Mouse (Mus musculus) layer of hippocampus, adult 9-11 months (tissue): ENCODE results near the gene Tnfsf14.
A peak's percentile ranks its signal among the peaks of the same experiment; 100 is the strongest.

Source experiments
- DNase-seq: peaks from one replicate; pipeline ENCODE4 v3.0.0; 2022

The Tnfsf14 gene

DNA sequence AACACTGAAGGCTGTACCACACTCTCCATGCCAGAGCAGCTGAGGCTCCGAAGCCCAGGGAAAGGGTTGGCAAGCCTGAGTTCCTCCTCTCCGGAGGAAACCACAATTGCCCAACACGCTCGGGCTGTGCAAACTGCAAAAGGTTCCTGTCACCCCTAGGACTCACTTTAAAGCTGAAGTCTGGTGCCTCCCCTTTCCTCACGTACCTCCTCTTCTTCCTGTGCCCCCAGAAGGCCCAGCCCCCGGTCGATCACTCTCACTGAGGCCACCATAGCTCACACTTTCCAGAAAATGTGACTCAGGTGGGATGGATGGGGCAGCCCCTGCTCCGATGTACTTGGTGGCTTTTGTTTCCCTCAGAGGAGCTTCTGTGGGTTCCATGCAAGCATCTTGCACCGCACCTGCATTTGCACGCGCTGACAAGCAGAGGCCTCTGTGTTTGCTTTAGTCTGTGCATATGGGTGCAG lies at the start of gene Tnfsf14:
Tnfsf14 (minus strand) TSS at position 137 of the 467 bp plus-strand sequence.
- DNase-seq, result peak; percentile 7

DNA sequence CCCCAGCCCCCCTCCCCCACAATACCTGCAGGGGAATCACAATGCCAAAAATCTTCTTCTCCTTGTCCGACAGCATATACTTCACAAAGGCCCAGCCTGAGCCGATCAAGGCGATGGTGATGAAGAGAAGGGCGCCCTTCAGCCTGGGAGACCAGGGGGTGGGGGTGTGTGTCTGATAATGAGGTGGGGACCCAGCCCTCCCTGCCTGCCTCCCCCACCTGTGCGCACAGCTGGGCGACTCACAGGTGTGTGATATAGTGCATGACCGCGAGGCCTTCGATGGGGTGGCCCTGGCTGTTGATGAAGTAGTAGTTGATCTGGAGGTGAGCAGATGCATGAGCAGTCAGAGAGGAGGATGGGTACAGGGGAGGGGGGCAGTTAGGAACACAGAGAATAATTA lies 43.2 kb upstream of the Tnfsf14 start:
- no peak for DNase-seq

DNA sequence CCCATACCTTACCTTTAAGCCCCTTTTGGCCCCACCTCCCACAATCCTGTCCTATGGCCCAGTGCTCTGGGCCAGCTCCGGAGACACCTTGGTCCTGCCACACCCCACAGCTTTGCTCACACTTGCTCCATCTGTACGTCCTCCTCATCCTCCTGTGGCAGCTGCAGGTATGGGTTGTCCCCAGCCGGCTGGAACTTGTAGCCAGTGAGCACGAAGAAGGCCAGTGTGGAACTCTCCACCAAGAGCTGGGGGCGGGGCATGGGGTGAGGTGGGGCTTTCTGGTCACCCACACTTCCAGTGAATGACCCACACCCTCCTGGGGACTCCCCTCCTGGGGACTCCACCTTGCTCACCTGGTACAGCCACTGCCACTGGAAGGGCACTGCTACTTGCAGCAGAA lies 41.8 kb upstream of the Tnfsf14 start:
- DNase-seq, result no peak

DNA sequence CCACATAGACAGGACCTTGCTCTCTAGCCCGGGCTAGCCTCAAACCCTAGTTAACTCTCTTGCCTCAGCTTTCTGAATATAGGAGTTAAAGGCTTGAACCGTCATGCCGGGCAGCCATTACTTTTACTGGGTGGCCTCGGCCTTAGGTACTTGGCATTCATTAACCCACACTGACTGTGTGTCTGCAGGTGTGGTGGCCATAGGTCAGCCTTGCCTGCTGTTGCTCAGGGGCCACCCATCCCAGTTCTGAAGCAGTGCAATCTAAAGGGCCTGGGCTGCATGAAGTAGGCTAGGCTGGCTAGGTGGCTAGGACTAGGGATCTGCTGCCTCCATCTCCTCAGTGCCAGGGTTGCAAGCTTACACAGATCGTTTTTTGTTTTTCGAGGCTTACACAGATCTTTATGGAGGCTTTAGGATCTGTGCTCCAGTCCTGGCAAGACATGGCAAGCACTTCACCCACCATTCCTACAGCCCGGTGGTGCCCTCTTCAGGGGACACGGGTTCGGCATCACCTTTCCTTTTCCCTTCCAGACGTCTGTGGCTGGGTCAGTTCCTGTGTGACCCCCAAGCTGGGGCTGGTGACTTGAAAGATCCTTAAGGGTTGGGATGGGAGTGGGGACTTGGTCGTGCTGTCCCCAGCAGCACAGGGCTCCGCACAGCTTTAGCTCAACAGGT lies 40.4 kb upstream of the Tnfsf14 start:
- DNase-seq, result no peak

DNA sequence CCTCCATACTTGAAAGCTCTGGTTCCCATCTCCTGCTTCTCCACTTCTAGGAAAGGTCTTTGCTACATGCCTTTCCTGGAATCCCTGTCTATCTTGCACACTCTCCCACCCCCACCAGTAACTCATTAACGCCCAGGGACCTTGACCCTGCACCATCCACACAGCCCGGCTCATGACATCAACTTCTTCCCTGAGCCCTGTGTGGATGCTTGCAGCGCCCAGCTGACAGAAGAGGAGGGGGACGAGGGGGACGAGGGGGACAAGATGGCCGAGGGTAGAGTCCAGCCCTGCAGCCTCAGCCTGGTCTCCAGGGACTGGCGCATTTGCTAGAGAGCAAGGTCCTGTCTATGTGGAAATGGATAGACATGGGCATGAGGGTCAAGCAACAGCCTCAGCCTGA lies 39.1 kb upstream of the Tnfsf14 start:
- no peak for DNase-seq

DNA sequence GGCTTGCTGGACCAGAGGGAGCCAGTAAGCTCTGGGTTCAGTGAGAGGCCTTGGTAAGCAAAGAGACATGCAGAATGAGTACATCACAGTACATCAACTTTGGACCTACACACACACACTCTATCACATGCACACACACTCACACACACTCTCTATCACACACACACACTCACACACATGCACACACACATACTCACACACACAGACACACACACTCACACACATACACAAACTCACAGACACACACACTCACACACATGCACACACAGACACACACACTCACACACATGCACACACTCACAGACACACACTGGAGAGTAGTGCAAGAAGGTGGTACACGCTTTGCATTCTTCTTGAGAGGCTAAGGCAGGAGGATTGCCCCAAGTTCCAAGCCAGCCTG lies 38.2 kb upstream of the Tnfsf14 start:
- DNase-seq, result no peak

DNA sequence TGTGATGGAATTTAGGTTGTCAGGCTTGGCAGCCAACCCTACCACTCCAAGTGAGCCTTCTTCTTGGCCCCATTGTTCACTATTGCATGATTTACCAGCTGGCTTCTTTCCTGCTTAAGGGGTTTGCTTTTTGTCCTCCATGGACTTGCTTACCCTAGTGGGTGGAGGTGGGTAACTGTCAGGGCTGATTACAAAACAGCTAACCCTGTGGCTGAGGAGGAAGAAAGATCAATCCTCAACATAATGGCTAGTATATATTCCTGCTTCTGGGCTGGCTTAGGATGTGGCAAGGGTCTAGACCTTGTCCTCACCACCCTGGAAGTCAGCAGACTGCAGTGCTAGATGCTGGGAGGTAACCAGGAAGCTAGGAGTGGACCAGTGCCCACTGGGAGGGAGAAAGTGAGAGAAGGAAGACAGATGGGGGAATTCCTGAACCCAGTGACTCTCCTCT lies 37.4 kb upstream of the Tnfsf14 start:
- no peak for DNase-seq

DNA sequence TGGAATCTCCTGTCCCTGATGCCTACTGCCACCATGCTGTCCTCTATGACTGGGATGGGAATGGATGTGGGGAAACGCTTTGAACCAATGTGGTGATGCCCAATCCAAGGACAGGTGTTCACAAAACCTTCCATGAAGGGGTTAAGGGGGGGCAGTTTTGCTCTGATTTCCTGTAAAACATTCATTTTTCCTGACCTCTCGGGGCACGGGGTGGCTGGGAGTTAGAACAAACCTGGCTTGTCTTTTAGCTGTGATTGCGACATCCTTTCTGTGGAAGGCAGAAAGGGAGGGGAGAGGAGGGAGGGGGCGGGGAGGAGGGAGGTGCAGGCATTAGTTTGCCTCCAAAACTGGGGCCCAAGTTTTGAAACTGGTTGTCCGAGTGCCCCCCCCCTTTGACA lies 36.8 kb upstream of the Tnfsf14 start:
- no peak for DNase-seq

DNA sequence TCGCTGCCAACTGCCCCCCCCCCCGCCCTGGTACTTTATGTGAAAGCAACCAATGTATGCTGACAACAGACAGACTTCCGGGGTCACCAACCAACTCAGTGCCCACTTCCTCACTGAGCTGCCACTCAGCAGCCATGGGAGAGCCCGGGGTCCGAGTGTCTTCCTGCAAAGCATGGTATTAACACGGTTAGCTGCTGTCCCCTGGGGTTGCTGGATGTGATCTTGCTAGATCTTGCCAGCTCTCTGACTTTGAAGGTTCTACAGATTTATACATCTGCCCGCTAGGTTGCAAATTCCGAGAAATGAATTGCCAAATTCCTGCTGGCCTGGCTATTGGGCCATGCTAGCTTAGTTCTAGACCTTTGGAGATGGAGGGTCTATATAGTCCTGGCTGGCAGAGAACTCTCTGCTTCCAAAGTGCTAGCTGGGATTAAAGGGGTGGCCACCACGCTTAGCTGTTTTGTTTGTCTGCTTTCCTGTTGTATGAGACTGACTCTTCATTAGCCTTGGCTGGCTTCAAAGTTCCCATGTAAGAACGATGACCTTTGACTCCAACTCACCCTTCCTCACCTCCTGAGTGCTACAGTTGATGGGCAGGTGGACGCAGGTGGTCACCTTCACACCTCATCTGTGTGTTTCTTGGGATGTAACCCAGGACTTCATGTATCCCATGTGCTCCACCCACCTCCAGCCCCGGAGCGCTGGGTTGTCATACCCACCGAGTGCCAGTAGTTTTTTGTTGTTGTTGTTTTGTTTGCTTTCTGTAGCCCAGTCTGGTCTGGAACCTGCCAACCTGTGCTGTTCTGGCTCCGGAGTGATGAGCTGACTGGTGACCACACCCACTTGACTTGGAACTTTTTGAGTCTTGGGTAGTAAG lies 36.1 kb upstream of the Tnfsf14 start:
- DNase-seq, result no peak

DNA sequence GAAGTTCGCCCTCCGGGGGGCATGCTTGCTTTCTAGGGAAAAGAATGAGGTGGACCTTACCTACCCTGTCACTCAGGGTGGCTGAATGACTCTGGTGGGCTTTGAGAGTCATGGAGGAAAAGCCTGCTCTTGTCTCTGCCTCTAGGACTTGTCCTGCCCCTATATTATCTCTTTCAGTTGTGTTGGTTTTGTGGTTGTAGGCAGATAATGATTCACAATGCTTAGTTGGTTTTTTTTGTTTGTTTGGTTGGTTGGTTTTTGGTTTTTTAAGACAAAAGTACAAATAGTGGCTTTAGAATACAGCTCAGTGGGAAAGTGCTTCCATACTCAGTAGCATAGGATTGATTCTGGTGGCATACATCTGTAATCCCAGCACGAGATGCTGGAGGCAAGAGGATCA lies 34.9 kb upstream of the Tnfsf14 start:
- no peak for DNase-seq

DNA sequence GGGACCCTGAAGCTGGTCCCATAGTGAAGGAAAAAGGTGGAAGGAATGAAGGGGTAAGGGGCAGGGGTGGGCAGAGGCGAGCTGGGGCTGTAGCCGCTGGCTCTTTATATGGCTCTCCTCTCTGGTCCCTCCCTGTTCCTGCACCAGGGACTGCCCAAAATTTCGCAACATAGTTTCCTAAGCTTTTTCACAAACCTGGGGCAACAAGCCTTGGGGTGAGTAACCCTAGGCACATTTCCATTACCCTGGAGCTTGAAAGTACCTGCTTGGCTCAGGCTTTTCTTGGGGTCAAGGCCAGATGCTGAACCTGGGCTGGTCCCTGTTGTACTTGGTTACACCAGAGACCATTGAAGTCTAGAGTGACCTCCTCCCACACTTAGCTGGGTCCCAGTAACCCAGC lies 34.0 kb upstream of the Tnfsf14 start, which contains the start of gene C3:
C3 (minus strand) TSS at position 123 of the 400 bp plus-strand sequence.
- DNase-seq, result no peak

DNA sequence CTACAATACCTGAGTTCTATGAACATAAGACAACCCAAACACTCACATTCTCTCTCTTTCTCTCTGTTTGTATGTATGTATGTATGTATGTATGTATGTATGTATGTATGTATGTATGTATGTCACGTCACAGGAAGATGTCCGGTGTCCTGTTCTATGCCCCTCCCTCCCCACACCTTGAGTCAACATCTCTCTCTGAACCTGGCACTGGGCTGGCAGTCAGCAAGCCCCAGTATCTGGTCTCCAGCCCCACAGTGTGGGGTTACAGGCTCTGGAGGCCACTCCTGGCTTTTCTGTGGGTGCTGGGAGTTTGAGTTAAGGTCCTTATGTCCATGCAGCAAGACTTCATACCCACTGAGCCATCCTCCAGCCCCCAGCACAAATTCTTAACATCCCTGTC lies 33.5 kb upstream of the Tnfsf14 start:
- no peak for DNase-seq

DNA sequence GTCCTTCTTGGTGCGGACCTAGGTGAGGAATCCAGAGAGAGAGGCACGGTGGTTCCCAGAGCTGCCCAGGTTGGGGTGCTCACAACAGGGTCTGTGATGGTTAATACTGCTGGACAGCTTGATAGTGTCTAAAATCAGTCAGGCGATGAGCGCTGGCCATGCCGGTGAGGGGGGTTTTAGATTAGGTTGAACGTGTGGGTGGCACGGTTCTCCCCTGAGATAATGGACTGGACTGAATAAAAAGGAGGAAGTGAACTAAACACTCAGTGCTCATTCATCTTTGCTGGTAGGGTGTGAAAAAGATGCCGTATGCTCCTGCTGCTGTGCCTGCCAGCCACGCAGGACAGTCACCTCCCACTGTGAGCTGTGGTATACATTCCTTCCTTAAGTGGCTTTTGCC lies 29.3 kb upstream of the Tnfsf14 start:
- DNase-seq, result no peak

DNA sequence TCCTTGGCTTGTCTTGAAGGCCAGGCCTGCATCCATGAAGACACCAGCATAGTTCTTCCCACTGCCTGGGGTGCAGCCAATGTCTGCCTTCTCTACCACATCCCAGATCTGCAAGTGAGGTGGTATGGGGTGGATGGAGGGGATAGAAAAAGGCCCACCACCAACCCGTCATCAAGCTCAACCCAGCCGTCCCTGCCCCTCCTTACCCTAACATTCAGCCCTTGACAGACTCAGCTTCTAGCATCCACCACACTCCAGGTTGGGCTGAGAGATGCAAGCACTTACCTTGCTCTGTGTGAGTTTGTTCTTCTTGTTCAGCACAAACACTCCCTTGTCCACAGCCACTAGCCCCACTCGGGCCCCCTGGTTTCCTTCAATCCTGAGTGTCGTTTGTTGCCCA lies 27.9 kb upstream of the Tnfsf14 start:
- DNase-seq, result no peak

DNA sequence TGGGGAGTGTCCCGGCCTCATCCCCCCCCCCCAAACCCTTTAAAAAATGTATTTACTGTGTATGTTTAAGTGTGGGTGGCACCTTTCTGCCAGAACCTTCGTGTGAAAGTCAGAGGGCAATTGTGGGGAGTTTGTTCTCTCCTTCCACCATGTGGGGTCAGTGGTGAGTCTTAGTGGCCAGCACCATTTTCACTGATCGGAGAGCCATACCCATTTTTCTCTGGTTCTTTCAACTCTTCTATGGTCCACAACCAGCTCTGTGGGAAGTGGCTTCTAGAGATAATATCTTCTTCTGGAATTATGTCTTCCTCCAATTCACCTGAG lies 25.9 kb upstream of the Tnfsf14 start:
- DNase-seq, result no peak

DNA sequence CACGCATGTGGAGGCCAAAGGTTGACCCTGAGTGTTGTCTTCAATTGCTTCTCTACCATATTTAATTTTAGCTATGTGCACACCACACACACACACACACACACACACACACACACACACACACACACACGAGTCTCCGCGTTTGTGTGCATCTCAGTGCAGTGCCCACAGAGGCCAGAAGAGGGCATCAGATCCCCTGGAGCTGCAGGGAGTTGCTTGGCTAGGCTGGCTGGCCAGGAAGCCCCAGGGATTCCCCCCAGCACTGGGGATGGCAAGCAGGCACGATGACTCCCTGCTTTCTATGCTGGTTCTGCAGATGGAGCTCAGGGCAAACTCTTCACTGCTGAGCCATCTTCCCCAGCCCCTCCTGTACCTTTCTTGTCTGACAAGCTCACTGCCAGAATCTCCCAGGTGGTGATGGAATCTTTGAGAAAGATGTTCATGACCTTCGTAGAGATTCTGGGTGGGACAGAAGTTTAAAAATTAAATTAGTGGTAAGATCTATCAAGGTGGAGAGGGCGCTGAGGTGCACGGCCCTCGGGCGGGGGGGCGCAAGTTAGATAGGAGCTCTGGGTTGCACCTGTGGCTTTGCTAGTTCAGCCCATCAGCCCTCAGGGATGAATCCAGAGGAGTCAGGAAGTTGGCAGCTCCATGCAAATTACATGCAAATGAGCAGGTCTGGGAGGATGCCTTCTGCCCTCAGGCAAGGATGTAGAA lies 25.3 kb upstream of the Tnfsf14 start:
- peak; percentile 34 for DNase-seq

DNA sequence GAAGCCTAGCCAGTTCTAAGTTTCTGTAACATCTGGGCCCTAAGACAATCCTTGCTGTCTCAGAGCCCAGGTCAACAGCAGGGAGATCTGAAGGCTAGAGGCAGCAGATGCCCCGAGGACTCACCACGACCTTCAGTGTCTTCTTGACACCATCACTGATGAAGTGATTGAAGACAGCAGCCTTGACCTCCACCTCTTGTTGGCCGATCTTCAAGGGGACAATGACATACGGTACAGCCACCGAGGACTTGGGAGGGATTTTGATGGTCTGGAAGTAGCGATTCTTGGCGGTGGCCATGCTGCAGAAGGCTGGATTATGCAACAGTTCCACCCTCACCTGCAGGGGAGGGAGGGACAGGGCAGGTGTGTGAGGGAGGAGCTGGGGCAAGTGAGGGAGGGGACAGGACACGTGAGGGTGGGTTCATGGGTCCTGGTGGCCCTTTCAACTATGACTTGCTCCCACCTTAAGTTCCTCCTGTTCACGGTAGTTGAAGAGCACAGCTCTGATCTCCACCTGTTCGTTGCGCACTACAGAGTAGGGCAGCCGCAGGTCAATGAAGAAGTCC lies 24.4 kb upstream of the Tnfsf14 start:
- DNase-seq, result no peak

DNA sequence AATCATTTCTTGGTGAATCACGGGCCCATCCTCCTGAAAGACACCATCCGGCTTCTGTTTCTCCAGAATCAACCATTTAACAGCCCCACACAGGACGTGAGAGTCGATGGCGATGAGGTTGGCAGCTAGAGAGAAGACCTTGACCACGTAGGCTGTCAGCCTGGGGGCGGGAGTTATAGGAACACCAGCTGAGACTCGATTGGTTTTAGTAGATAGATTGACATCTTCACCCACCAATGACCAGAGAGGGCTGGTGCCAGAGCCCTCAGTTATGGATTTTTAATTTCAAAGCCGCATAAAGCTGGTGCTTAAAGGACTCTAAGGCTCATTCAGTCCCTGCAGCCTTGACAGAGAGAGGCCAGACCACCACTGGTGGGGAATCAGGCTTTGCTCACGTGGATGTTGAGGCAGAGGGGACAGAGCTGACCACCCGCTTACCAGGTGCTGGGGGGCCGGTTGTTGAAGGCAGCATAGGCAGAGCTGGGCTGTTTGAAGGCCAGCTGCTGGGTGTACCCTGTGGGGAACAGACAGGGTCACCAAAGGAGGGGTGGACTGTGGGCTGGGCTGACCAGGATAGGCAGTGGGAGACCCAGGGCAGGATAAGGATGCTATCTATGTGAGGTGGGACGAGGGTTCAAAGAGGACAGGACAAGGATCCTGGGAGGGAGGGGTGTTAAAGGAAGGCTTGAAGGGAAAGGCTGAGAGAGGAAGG lies 20.9 kb upstream of the Tnfsf14 start:
- DNase-seq, result no peak

DNA sequence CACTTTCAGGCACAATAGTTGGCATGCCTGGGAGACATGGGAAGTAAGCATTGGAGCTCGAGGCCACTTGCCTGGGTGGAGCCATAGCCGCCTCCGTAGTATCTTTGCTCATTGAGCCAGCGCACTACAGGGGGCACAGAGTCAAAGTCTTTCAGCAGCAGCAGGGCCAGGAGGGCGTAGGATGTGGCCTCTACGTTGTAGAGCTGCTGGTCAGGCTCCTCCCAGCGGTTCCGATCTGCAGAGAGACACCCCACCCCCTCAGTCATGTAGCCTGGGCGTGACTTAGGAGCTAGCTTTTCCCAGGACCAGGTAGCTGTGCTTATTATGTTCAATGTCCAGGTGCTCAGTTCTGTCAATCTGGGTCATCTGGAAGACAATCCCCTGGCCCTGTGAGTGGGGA lies 17.5 kb upstream of the Tnfsf14 start:
- no peak for DNase-seq

DNA sequence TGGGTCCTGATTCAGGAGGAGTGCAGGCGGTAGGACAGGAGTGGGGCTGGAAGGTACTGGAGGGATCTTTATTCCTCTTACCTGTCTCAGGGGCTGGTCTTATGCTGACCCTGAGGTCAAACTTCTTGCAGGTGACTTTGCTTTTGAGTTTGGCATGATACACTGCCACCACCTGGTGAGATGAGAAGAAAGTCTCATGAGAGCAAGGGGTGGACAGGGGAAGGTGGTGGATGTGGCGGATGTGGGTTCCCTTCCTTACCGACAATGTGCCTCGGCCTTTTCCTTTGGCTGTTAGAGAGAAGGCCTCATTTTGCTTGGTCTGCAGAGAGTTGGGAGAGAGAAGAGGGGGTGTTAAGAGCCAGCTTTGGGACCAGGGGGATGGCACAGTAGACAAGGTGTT lies 15.4 kb upstream of the Tnfsf14 start:
- DNase-seq, result no peak

DNA sequence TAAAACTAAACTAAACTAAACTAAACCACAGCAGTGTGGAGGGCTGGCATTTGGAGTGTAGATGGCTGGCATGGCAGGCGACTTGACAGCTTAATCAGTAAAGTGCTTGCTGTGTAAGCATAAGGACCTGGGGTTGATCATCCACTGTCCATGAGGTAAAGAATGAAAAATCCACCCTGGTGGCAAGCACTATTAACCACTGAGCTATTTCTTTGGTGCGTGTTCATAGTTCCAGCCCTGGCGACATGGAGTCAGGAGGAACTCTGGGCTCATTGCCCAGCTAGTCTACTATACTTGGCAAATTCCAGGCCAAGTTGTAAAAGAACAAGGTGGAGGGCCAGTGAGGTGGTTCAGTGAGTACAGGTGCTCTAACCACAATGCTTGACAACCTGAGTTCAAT lies 14.0 kb upstream of the Tnfsf14 start:
- no peak for DNase-seq

DNA sequence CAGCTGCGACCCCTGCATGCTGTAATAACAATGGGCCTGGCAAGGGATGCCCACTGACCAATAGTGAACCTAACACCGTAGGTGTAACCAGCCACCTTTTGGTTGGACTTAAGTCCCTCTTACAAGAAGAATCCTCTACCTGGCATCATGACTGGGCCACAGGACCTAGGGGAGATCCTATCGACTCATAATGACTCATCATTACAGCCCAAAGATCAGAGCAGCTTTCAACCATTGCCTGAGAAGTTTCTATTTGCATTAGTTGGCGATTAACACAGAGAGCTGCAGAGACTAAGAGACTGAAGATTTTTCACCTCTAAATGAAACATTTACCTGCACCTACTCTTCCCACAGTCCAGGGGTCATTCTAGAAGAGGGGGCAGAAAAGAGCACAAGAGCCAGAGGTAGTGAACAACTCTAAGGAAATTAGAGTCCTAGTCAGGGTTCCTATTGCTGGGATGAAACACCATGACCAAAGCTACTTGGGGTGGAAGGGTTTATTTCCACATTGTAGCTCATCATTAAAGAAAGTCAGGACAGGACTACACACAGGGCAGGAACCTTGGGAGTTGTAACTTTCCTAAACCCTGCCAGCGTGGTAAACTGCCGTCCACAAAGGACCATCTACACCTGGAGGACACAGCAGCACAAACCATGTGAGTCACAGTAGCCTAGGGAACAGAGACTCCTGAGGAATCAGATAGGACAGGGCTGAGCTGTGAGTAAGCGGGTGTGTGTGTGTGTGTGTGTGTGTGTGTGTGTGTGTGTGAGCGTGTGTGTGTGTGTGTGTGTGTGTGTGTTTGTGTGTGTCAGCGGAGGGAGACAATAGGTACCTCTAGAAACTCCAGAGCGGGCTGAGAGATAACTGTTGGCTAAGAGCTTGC lies 8.1 kb upstream of the Tnfsf14 start:
- DNase-seq, result no peak
